Mouse (Mus musculus) thymus, adult 2 months (tissue): ENCODE results near the gene Ckap4. TPM values are rescaled to one million over a fixed set of nuclear protein-coding genes. Genes with fewer than 3 reads are reported as not detected.

Experiments
- DNase-seq: peaks from one replicate; pipeline ENCODE4 v3.0.0; 2021
- H3K27ac ChIP-seq: fragments of 200-500 bp; 2 replicates; pipeline ENCODE4 v1.5.1; 2012; ENCODE audit warnings: low read length, control low read depth; ENCODE audit not compliant: control insufficient read depth, insufficient read depth
- H3K27me3 ChIP-seq: fragments of 200-500 bp; 2 replicates; pipeline ENCODE4 v1.6.1; 2012; ENCODE audit warnings: mild to moderate bottlenecking, low read length, moderate library complexity, mixed read lengths; ENCODE audit not compliant: control insufficient read depth, insufficient read depth
- H3K36me3 ChIP-seq: fragments of 200-500 bp; 2 replicates; pipeline ENCODE4 v1.6.1; 2012; ENCODE audit warnings: mild to moderate bottlenecking, low read length, moderate library complexity; ENCODE audit not compliant: control insufficient read depth, insufficient read depth
- H3K4me1 ChIP-seq: fragments of 200-500 bp; replicated peaks from 2 replicates; pipeline ENCODE4 v1.6.1; 2012; ENCODE audit warnings: low read length; ENCODE audit not compliant: control insufficient read depth, insufficient read depth
- H3K4me3 ChIP-seq: fragments of 200-500 bp; 2 replicates; pipeline ENCODE4 v1.5.1; 2012; ENCODE audit warnings: mild to moderate bottlenecking, low read length, control low read depth, moderate library complexity; ENCODE audit not compliant: control insufficient read depth, insufficient read depth
- CTCF ChIP-seq: fragments of 200-500 bp; IDR thresholded peaks from 2 replicates; pipeline ENCODE4 v1.5.1; 2012; ENCODE audit warnings: mild to moderate bottlenecking, control low read depth, low read length, moderate library complexity, borderline replicate concordance; ENCODE audit not compliant: control insufficient read depth, poor library complexity, insufficient read depth; ENCODE audit errors: extremely low read depth
- POLR2A ChIP-seq: fragments of 200-500 bp; IDR thresholded peaks from 2 replicates; pipeline ENCODE4 v1.6.1; 2012; ENCODE audit warnings: mild to moderate bottlenecking, low read length, control low read depth, moderate library complexity; ENCODE audit not compliant: control insufficient read depth, poor library complexity, insufficient read depth; ENCODE audit errors: extremely low read depth
- WGBS: fragments of 180-500 bp; shearing (Covaris S2); methylation state at CpG from one replicate; pipeline ENCODE4 v1.1.7; 2018; 5-methylcytosine and 5-hydroxymethylcytosine counted together
- polyA plus RNA-seq: library from polyadenylated mRNA; depleted of rRNA; stranded (reverse); fragments of >200 nt; gene quantifications from 2 replicates; pipeline ENCODE4 v1.2.3, GENCODE M21; 2012

Gene Ckap4
- polyA plus RNA-seq, 1 experiment: 8.0 TPM

GRCm38 (mm10) chr10:84576395-84577070, 42.7 kb upstream of the Ckap4 start, which contains the start of gene Tcp11l2:
Gene Tcp11l2, plus strand, starts transcription at chr10:84576626.
- Histone ChIP-seq H3K4me3 (peak within 1 kb of the TSS; percentile 88), H3K4me1 (peaks cover 12% of the 10 kb centered on the region), H3K27me3 (no peaks in the 10 kb centered on the region), H3K27ac (peak within 1 kb of the TSS; percentile 70), H3K36me3 (no peaks in the 10 kb centered on the region)
- under 1% methylated on average over 46 of the region's 46 CpGs for WGBS
- peak; percentile 95 for DNase-seq
- TF ChIP-seq POLR2A: peak; percentile 68; the same call in 1 of the 2 replicates
- peak; percentile 44; the same call in 1 of the 2 replicates for TF ChIP-seq CTCF

GRCm38 (mm10) chr10:84576029-84576394, 42.1 kb upstream of the Ckap4 start:
- Histone ChIP-seq H3K27me3 (no peaks in the 10 kb centered on the region), H3K36me3 (no peaks in the 10 kb centered on the region), H3K27ac (no peak overlapping the region), H3K4me3 (peak overlapping the region; percentile 64), H3K4me1 (peaks cover 12% of the 10 kb centered on the region)
- under 1% methylated on average over 14 of the region's 14 CpGs for WGBS
- no peak for DNase-seq
- TF ChIP-seq CTCF (no peak), POLR2A (no peak)

- no peak for DNase-seq
- WGBS: 7% methylated on average over 5 of the region's 5 CpGs
Observed at GRCm38 (mm10) chr10:84573671-84574420, 40.0 kb upstream of the Ckap4 start.

GRCm38 (mm10) chr10:84571052-84571639, 37.3 kb upstream of the Ckap4 start:
- H3K27me3 ChIP-seq: no peaks in the 10 kb centered on the region
- no peak overlapping the region for H3K27ac ChIP-seq
- no peak overlapping the region for H3K4me3 ChIP-seq
- no peak for TF ChIP-seq POLR2A
- no peak for TF ChIP-seq CTCF
- WGBS: 70% methylated on average over 10 of the region's 10 CpGs
- H3K36me3 ChIP-seq: no peaks in the 10 kb centered on the region
- H3K4me1 ChIP-seq: 0 out of 2 replicates have a peak, but pooled peaks cover 2% of the 10 kb centered on the region
- DNase-seq: no peak

More at GRCm38 (mm10) chr10:84573671-84574420, 40.0 kb upstream of the Ckap4 start:
- H3K27ac ChIP-seq: no peak overlapping the region
- H3K27me3 ChIP-seq: no peaks in the 10 kb centered on the region
- peaks cover 12% of the 10 kb centered on the region for H3K4me1 ChIP-seq
- TF ChIP-seq POLR2A: no peak
- TF ChIP-seq CTCF: no peak
- no peaks in the 10 kb centered on the region for H3K36me3 ChIP-seq
- no peak overlapping the region for H3K4me3 ChIP-seq

GRCm38 (mm10) chr10:84564427-84564826, 30.6 kb upstream of the Ckap4 start:
- Histone ChIP-seq H3K36me3 (no peaks in the 10 kb centered on the region), H3K27ac (no peak overlapping the region), H3K27me3 (no peaks in the 10 kb centered on the region), H3K4me1 (peaks cover 5% of the 10 kb centered on the region), H3K4me3 (no peak overlapping the region)
- WGBS: 94% methylated on average over 8 of the region's 8 CpGs
- no peak for DNase-seq
- no peak for TF ChIP-seq POLR2A
- TF ChIP-seq CTCF: no peak
